Mouse (Mus musculus): Measurements from ENCODE around the gene Snrpa1. TPM values are rescaled to one million over a fixed set of nuclear protein-coding genes. Genes with fewer than 3 reads are reported as not detected.

Gene Snrpa1
- 29.6 and 33.5 TPM in 2 replicates for polyA plus RNA-seq (2012; ENCODE audit: insufficient read depth, insufficient read length, missing spikeins)

DNA sequence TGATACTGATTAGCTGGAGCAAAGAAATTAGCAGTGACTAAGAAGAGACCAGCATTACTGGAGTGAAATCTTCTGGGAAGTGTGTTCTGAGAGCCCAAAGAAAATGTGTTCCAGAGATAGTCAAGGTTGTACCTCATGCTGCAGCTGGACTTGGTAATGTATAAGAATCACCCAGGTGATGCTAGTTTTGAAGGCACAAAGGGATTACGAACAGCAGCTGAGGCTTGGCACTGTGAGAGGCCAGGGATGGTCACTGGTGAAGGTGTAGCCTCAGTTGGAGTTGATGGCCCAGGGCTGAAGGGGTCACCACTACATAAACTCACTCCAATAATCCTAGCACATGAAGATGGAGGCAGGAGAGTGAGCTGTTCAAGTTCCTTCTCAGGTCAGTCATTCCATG, at the start of gene Snrpa1:
Snrpa1 (plus strand) TSS at position 301 of the 400 bp plus-strand sequence.
- no peak for TF ChIP-seq CTCF (IDR thresholded peaks at IDR 0.05; ENCODE audit: low read depth, low read length)
- Histone ChIP-seq H3K4me3 (ENCODE audit: insufficient read depth, low read length) (peak within 1 kb of the TSS; percentile 93), H3K4me1 (ENCODE audit: control insufficient read depth, insufficient read depth, low read length) (peaks cover 6% of the 10 kb centered on the region), H3K27ac (ENCODE audit: insufficient read depth, low read depth, low read length) (no peak within 1 kb of the TSS)

DNA sequence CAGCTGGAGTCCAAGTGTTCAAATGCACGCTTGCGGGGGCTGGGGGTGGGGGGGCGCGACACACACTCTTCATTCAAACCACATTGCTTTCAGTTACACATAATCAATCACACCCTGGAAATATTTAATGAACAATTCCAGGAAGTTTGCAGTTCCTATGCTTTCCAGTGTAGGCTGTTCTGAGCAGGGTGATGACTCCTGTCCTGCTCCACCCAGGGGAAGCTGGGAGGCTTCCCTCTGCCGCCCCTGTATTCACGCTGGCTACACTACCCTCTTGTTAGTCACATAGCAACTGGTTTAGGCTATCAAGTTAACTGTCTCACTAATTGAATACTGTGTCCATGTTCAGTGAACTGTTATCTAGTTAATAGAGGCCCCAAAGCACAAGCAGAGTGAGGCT, 48.3 kb upstream of the Snrpa1 start:
- Histone ChIP-seq H3K4me3 (ENCODE audit: insufficient read depth, low read length) (no peak overlapping the region), H3K27ac (ENCODE audit: insufficient read depth, low read depth, low read length) (no peak overlapping the region), H3K4me1 (ENCODE audit: control insufficient read depth, insufficient read depth, low read length) (no peaks in the 10 kb centered on the region)
- TF ChIP-seq POLR2A (IDR thresholded peaks at IDR 0.05; ENCODE audit: borderline replicate concordance, low read depth, low read length), result no peak
- TF ChIP-seq CTCF (IDR thresholded peaks at IDR 0.05; ENCODE audit: low read depth, low read length), result no peak

DNA sequence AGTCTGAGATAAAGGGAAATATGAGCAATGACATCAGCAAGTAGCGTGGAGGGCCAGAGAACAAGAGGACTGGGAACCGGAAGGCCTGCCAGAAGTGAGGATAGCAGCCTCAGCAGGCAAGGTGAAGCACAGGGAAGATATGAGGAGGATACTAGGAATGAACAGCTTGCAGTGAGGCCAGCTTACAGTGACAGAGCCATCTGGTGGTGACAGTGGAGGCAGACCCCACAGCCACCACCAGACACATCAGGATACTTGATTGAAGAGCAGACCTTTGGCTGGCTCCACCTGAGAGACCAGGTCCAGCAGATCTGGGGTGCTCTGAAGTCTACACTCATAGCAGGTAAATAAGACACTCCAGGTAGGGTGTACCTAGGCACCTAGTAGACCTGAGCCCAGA, 31.1 kb upstream of the Snrpa1 start:
- no peak for TF ChIP-seq CTCF (IDR thresholded peaks at IDR 0.05; ENCODE audit: low read depth, low read length)
- no peak for TF ChIP-seq POLR2A (IDR thresholded peaks at IDR 0.05; ENCODE audit: borderline replicate concordance, low read depth, low read length)
- Histone ChIP-seq H3K4me3 (ENCODE audit: insufficient read depth, low read length) (no peak overlapping the region), H3K27ac (ENCODE audit: insufficient read depth, low read depth, low read length) (no peak overlapping the region), H3K4me1 (ENCODE audit: control insufficient read depth, insufficient read depth, low read length) (no peaks in the 10 kb centered on the region)

DNA sequence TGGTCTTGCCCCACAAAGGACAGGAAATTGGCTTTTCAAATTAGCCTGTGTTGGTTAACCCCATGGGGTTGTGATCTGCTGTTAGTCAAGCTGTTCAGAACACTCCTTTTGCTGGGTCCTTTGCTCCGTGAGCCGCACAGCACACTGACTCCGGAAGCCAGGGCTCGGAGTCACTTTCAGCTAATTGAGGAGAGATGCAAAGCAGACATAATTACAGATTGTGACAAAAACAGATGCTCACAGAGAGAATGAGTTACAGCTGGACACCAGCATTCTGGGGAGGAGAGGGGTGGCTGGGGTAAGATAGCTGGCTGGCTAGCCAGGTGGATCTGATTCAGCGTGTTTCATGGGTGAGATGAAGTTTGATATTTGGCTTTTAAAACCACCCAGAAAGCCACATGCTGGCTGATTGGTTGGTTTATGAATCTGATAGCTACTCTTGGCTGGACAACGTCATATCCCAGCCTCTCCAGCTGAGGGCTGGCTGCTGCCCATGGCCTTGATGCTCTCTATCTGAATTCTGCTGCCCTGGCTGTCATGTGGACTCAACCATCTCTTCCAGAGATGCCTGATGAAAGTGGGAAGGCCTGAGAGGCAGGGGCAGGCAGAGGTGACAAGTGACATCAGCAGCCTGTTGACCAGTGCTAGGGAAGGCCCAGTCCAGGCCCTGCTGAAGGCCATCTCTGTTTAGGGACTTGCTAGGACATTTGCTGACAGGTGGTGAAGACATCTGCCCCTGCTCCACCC, 29.9 kb upstream of the Snrpa1 start:
- H3K4me1 ChIP-seq (ENCODE audit: control insufficient read depth, insufficient read depth, low read length), result no peaks in the 10 kb centered on the region
- TF ChIP-seq POLR2A (IDR thresholded peaks at IDR 0.05; ENCODE audit: borderline replicate concordance, low read depth, low read length) (no peak), CTCF (IDR thresholded peaks at IDR 0.05; ENCODE audit: low read depth, low read length) (no peak)
- H3K4me3 ChIP-seq (ENCODE audit: insufficient read depth, low read length), result no peak overlapping the region
- no peak overlapping the region for H3K27ac ChIP-seq (ENCODE audit: insufficient read depth, low read depth, low read length)

DNA sequence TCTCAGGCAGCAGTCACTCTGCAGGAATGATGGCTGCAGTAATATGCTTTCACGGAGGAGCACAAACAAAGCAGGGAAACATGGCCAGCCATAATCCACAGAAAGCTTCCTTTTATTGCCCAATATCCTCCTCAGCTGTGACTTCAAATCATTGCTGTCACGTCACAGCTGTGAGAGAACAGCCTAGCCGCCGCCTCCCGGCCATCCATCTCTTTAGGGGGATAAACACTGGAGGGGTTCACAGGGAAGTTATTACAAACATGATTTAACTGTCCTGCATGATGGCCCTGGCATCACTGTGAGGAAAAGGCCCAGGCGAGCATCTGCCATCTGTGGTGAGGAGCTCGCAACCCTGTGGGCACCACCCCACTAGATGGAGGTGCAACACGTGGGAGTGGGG, 22.0 kb upstream of the Snrpa1 start:
- no peak overlapping the region for H3K4me3 ChIP-seq (ENCODE audit: insufficient read depth, low read length)
- TF ChIP-seq CTCF (IDR thresholded peaks at IDR 0.05; ENCODE audit: low read depth, low read length) (no peak), POLR2A (IDR thresholded peaks at IDR 0.05; ENCODE audit: borderline replicate concordance, low read depth, low read length) (no peak)
- no peak overlapping the region for H3K27ac ChIP-seq (ENCODE audit: insufficient read depth, low read depth, low read length)
- H3K4me1 ChIP-seq (ENCODE audit: control insufficient read depth, insufficient read depth, low read length), result no peaks in the 10 kb centered on the region

DNA sequence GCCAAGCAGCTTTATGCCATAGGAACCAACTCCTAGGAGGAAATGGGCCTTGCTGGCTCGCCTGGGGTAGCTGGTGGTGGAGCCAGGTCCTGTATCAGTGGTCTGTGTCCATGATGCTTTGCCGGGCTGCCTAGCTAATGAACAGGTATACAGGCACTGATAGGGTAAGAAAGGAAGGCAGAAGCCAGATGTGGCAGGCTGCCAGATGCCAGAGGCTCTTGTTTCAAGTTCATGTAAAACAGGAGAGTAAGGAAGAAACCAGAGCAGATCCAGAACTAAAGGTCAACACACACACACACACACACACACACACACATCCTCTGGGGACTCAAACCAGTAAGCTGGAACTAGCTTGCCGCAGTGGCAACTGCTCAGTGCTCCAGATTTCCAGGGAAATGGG, 20.5 kb upstream of the Snrpa1 start:
- Histone ChIP-seq H3K4me3 (ENCODE audit: insufficient read depth, low read length) (no peak overlapping the region), H3K4me1 (ENCODE audit: control insufficient read depth, insufficient read depth, low read length) (no peaks in the 10 kb centered on the region), H3K27ac (ENCODE audit: insufficient read depth, low read depth, low read length) (no peak overlapping the region)
- TF ChIP-seq CTCF (IDR thresholded peaks at IDR 0.05; ENCODE audit: low read depth, low read length), result no peak
- TF ChIP-seq POLR2A (IDR thresholded peaks at IDR 0.05; ENCODE audit: borderline replicate concordance, low read depth, low read length), result no peak

DNA sequence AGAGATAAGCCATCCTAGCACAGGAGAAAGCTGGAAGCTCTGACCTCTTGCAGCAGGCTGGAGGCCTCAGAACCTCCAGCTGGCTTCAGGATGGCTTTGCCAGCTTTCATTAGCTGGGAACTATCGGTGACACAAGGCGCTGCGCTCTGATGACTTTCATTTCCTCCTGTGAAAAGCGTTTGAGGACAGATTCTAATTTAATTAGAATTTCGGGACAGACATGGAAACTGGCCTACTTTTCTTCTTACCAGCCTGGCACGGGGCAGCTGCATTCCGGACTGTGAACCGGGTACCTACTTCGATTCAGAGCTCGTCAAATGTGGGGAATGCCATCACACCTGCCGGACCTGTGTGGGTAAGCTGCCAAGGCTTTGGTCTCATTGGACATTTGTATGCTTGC, 20.1 kb upstream of the Snrpa1 start:
- no peak overlapping the region for H3K27ac ChIP-seq (ENCODE audit: insufficient read depth, low read depth, low read length)
- H3K4me1 ChIP-seq (ENCODE audit: control insufficient read depth, insufficient read depth, low read length), result no peaks in the 10 kb centered on the region
- TF ChIP-seq CTCF (IDR thresholded peaks at IDR 0.05; ENCODE audit: low read depth, low read length) (no peak), POLR2A (IDR thresholded peaks at IDR 0.05; ENCODE audit: borderline replicate concordance, low read depth, low read length) (no peak)
- no peak overlapping the region for H3K4me3 ChIP-seq (ENCODE audit: insufficient read depth, low read length)

DNA sequence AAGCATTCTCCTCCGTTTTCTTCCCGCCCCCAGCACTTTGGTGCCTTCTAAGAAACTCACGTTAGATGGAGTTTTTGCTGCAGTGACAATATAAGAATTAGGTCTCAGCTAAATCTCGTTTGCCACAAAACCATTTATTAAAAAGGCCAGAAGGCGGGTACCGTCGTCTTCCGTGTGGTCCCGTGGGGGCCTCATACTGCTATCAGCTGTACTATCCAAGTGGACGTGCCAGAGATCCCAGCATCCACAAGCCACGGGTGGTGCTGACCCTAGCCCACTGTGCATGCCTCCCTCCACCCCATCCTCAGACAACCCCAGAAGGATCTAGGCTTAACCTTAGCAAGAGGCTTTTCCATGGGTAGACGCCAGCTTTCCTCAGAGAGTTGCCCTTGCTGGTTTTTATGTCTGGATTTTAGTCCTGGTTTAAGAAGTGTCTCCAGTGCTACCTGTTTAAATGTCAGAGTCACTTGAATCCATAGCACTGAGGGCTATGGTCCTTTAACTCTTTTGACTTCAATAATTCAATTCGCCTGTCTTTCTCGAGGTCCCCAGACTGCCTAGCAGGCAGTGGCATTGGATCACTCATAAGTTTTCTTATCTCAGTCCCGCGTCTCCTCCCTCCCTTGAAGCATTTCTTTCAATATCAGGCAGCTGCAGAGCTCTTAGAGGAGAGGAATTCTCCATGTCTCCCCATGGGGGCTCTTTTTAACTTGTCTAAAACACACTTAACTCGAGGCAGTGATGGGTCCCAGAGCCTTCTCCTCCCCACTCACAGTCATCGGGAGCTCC, 18.6 kb upstream of the Snrpa1 start:
- H3K27ac ChIP-seq (ENCODE audit: insufficient read depth, low read depth, low read length), result no peak overlapping the region
- no peak overlapping the region for H3K4me3 ChIP-seq (ENCODE audit: insufficient read depth, low read length)
- no peaks in the 10 kb centered on the region for H3K4me1 ChIP-seq (ENCODE audit: control insufficient read depth, insufficient read depth, low read length)
- TF ChIP-seq POLR2A (IDR thresholded peaks at IDR 0.05; ENCODE audit: borderline replicate concordance, low read depth, low read length) (no peak), CTCF (IDR thresholded peaks at IDR 0.05; ENCODE audit: low read depth, low read length) (no peak)

DNA sequence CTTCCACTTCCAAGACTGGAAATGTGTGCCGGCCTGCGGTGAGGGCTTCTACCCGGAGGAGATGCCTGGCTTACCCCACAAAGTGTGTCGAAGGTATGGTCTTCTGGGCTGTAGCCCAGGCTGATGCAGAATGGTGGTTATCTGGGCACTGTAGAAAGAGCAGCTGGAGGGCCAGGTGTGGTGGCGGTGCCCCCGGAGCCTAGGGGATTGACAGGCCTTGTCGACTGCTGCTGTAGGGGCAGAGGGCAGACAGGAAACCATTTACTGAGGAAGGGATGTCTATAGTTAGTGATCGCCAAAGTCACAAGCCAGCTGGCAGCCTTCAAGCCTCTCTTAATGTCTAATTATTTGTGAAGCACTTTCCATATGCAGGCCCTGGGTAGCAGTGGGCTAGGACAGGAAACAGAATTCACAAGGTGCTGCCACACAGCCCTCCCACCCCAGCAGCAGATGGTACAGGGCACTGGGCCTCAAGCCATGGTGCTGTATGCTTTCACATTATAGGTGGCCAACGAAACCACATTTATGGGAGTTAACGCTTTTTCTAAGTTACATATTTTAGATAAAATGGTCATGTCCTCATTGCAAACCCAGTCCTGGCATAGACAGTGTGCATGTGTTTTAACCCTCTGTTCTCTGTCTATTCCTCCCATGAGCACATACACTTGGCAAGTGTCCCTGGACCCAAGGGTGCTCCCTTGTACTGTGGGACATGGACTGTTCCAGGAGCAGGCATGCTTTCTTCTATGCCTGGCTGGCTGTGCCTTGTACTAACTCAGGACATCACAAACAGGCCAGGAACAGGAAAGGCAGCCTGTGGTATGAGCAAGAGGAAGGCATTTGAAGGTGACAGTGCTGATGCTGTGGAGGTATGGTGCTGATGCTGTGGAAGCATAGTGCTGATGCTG, 15.0 kb upstream of the Snrpa1 start, which contains the start of gene Gm45213:
Gm45213 (plus strand) TSS at position 51 of the 908 bp plus-strand sequence.
- TF ChIP-seq CTCF (IDR thresholded peaks at IDR 0.05; ENCODE audit: low read depth, low read length) (no peak), POLR2A (IDR thresholded peaks at IDR 0.05; ENCODE audit: borderline replicate concordance, low read depth, low read length) (no peak)
- no peak within 1 kb of the TSS for H3K4me3 ChIP-seq (ENCODE audit: insufficient read depth, low read length)
- H3K4me1 ChIP-seq (ENCODE audit: control insufficient read depth, insufficient read depth, low read length), result no peaks in the 10 kb centered on the region
- no peak within 1 kb of the TSS for H3K27ac ChIP-seq (ENCODE audit: insufficient read depth, low read depth, low read length)

All from bone marrow macrophage, adult 2 months (primary cell).